ENCODE assay signal across 12 mouse cellular contexts in the genomic region with DNA sequence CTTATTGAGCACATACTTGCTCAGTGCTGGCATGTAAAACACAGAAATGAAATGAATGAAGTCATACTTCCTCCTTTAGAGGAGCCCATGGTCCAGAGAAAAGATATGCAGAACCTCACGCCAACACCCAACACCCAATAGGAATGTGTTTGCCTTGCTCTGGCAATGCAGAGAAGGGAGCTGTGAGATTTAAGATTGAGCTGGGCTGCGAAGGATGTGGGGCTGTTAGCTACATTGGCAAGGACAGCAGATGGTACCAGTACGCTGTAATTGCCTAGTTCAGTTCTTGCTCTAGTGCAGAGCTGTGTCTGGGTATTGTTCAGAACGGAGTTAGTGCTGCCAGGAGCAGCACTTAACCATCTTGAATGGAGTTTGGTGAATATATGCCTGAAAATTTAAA. TPM values are rescaled to one million over a fixed set of nuclear protein-coding genes. Genes with fewer than 3 reads are reported as not detected.
DNase-seq lines count a peak whose midpoint lies in the region; ATAC-seq lines count a peak whose summit lies in the region.
"Had no signal": no experiment of that assay in that cellular context is flagged by ENCODE, and none has a peak within 500 bp of the region (broad histone marks: within the 10 kb centered on the region; RNA-seq: fewer than 3 reads in every experiment).

No protein-coding gene starts in this region.

- H3K27me3 ChIP-seq in forebrain, embryonic 10.5 days (ENCODE audit: poor library complexity, severe bottlenecking), result no peaks in the 10 kb centered on the region
- H3K27me3 ChIP-seq in forebrain, embryonic 11.5 days (ENCODE audit: control insufficient read depth, insufficient read depth, low read length), result no peaks in the 10 kb centered on the region
- H3K27me3 ChIP-seq in hindbrain, embryonic 10.5 days (ENCODE audit: insufficient read depth, poor library complexity, severe bottlenecking), result no peaks in the 10 kb centered on the region
- H3K27me3 ChIP-seq: liver, embryonic 12.5 days had no signal

- H3K9me3 ChIP-seq in forebrain, embryonic 10.5 days, result no peaks in the 10 kb centered on the region
- no peaks in the 10 kb centered on the region for H3K9me3 ChIP-seq in forebrain, embryonic 11.5 days (ENCODE audit: control insufficient read depth, low read length)
- no peaks in the 10 kb centered on the region for H3K9me3 ChIP-seq in hindbrain, embryonic 10.5 days
- H3K9me3 ChIP-seq: G1E; liver, embryonic 12.5 days had no signal

- no peak overlapping the region for H3K9ac ChIP-seq in forebrain, embryonic 11.5 days (ENCODE audit: low read length)
- H3K9ac ChIP-seq: liver, embryonic 12.5 days had no signal

- no peak overlapping the region for H3K4me2 ChIP-seq in forebrain, embryonic 11.5 days (ENCODE audit: low read depth, low read length, severe bottlenecking)
- H3K4me2 ChIP-seq: liver, embryonic 12.5 days had no signal

- H3K4me1 ChIP-seq in forebrain, embryonic 10.5 days, result peaks cover 32% of the 10 kb centered on the region
- H3K4me1 ChIP-seq in forebrain, embryonic 11.5 days (replicated peaks; ENCODE audit: control insufficient read depth, insufficient read depth, low read length), result peaks cover 9% of the 10 kb centered on the region
- peaks cover 48% of the 10 kb centered on the region for H3K4me1 ChIP-seq in hindbrain, embryonic 10.5 days (replicated peaks)
- H3K4me1 ChIP-seq: liver, embryonic 12.5 days had no signal

- no peak for ATAC-seq in forebrain, embryonic 11.5 days (replicated peaks; ENCODE audit: low FRiP score)
- ATAC-seq in cerebellum, adult (ENCODE audit: insufficient number of reproducible peaks, low FRiP score, low TSS enrichment), result no peak
- ATAC-seq: liver, embryonic 12.5 days had no signal

- no peak overlapping the region for H3K4me3 ChIP-seq in forebrain, embryonic 10.5 days
- H3K4me3 ChIP-seq in forebrain, embryonic 11.5 days (ENCODE audit: low read depth, low read length), result no peak overlapping the region
- no peak overlapping the region for H3K4me3 ChIP-seq in hindbrain, embryonic 10.5 days
- H3K4me3 ChIP-seq: liver, embryonic 12.5 days had no signal

- no peak for DNase-seq in forebrain, embryonic 10.5 days (ENCODE audit: extremely low spot score, low spot score)
- DNase-seq in forebrain, embryonic 11.5 days (ENCODE audit: low spot score), result no peak
- peak; percentile 4 for DNase-seq in A20 (ENCODE audit: low read depth, low spot score)
- DNase-seq in hindbrain, embryonic 10.5 days (ENCODE audit: low spot score), result no peak
- peak; percentile 22 to 68 for DNase-seq in left cerebral cortex, adult 9 months (ENCODE audit: low spot score in 2 of 2)
- no peak for DNase-seq in lung, postnatal 36 days
- DNase-seq in kidney, postnatal 25 days, result no peak
- DNase-seq: kidney, postnatal 4 days had no signal

- H3K27ac ChIP-seq in forebrain, embryonic 10.5 days, result peak overlapping the region; percentile 60; the same call in 1 of the 2 replicates
- no peak overlapping the region for H3K27ac ChIP-seq in forebrain, embryonic 11.5 days (ENCODE audit: low read depth, low read length)
- peak overlapping the region; percentile 90 for H3K27ac ChIP-seq in hindbrain, embryonic 10.5 days
- H3K27ac ChIP-seq: liver, embryonic 12.5 days; macrophage had no signal

- 89% methylated on average over 4 of the region's 4 CpGs for WGBS in forebrain, embryonic 10.5 days
- 90% methylated on average over 4 of the region's 4 CpGs for WGBS in forebrain, embryonic 11.5 days
- 90% methylated on average over 4 of the region's 4 CpGs for WGBS in hindbrain, embryonic 10.5 days

- H3K36me3 ChIP-seq in forebrain, embryonic 10.5 days (replicated peaks), result no peaks in the 10 kb centered on the region
- H3K36me3 ChIP-seq in forebrain, embryonic 11.5 days (ENCODE audit: control insufficient read depth, insufficient read depth, low read length), result no peaks in the 10 kb centered on the region
- no peaks in the 10 kb centered on the region for H3K36me3 ChIP-seq in hindbrain, embryonic 10.5 days
- H3K36me3 ChIP-seq: G1E; liver, embryonic 12.5 days had no signal

RNA-seq across cellular contexts. Expression of a gene that starts 12.5 kb away (rescaled TPM):
- polyA plus RNA-seq in forebrain, embryonic 10.5 days (2016; fragmentation: Nextera tagmentation; extraction: Ambion mirVana), result 0.27 and 0.63 TPM in 2 replicates
- 1.7 TPM in 2 replicates for polyA plus RNA-seq in forebrain, embryonic 11.5 days (2014; fragmentation: Nextera tagmentation; extraction: Ambion mirVana)
- 4.6 and 4.7 TPM in 2 replicates for polyA plus RNA-seq in hindbrain, embryonic 10.5 days (2016; fragmentation: Nextera tagmentation; extraction: Ambion mirVana)
- polyA plus RNA-seq: G1E; liver, embryonic 12.5 days; macrophage had no signal

Comparison
In these comparisons a context has a peak if more than half of its experiments do, and no peak if none do; other contexts are left out.
1. DNase-seq: peak in A20 (single experiment) and left cerebral cortex, adult 9 months (2 of 2); none in forebrain, embryonic 10.5 days (single experiment), forebrain, embryonic 11.5 days (single experiment), hindbrain, embryonic 10.5 days (single experiment), lung, postnatal 36 days (single experiment) and kidney, postnatal 25 days (0 of 2).